Mouse (Mus musculus): ENCODE measurements around the gene Shb. TPM values are rescaled to one million over a fixed set of nuclear protein-coding genes. Genes with fewer than 3 reads are reported as not detected.

The Shb gene
- polyA plus RNA-seq, 1 experiment from 2014 or later, result 2.5 TPM

DNA sequence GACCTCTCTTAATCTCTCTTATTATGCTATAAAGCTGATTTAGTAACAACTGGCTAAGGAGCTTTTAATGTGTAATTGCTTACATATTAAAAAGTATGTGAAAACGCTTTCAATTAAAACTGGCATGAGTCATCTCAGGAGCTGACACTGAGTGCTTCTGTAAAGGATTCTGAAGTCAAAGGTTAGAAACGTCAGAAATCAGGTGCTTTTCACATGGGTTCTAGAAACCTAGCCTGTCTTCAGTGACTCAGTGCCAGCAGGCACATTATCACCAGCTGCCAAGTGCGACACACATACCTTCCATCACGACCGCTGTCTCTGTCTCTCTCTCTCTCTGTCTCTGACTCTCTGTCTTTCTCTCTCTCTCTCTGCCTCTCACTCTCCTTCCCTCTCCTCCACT, 47.2 kb downstream of the Shb start:
- DNase-seq (no peak), ATAC-seq (no peak)
- no peak overlapping the region for H3K4me3 ChIP-seq (ENCODE audit: low read depth, low read length)
- TF ChIP-seq CTCF (IDR thresholded peaks at IDR 0.05; ENCODE audit: low read depth) (no peak), EP300 (IDR thresholded peaks at IDR 0.05; ENCODE audit: low read depth) (no peak)
- H3K27ac ChIP-seq (ENCODE audit: low read depth), result no peak overlapping the region
- 0 out of 2 replicates have a peak, but pooled peaks cover 4% of the 10 kb centered on the region for H3K36me3 ChIP-seq (replicated peaks; ENCODE audit: insufficient read depth, low read length)
- WGBS (ENCODE audit: insufficient replicate concordance), result 73% methylated on average over 5 of the region's 5 CpGs
- no peak overlapping the region for H3K4me2 ChIP-seq (ENCODE audit: low read depth, low read length)
- H3K9me3 ChIP-seq (ENCODE audit: low read length), result no peaks in the 10 kb centered on the region
- no peak overlapping the region for H3K9ac ChIP-seq (replicated peaks)
- peaks cover 49% of the 10 kb centered on the region for H3K4me1 ChIP-seq (ENCODE audit: insufficient read depth)
- no peaks in the 10 kb centered on the region for H3K27me3 ChIP-seq (ENCODE audit: insufficient read depth, low read length)

DNA sequence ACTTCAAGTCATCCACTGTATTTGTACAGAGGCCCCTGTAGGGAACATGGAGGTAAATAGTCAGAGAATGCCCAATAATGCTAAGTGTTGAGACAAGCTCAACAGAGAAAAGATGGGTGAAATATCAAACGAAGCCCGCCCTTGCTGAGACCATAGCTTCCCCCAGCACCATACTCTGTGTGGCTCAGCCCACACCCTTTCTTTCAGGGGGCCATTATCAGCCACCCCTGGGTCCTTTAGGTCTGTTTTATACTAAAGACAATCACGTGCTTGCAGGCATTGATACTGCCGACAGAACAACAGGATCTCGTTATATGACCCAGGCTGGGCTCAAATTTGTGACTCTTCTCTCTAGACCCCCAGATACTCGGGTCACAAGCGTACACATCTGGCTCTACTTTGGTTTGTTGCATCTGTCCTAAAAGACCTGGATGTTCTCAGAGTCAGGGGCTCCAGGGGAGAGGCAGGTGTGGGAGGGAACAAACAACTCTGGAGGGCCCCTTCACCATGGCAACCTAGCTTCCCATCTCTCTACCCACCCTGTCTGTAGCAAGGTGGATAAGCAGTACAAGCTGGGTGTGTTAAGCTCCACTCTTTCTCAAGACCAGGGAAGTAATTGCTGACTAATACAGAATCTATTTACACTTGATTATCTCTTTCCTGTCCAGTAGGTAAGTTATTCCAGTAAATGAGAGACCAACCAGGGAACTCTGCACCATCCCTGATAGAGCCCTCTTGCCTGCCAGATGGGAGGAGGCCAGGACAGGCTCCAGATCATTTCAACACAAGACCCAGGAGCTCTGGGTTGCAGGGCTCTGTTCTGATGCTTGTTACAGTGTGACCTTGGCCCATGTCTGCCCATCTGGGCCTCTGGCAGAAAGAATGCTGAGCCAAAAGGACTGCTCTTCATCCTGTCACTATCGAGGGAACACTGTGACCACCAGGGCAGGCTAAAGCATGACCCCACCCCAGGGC, 48.7 kb downstream of the Shb start:
- Histone ChIP-seq H3K4me2 (ENCODE audit: low read depth, low read length) (no peak overlapping the region), H3K4me1 (ENCODE audit: insufficient read depth) (peaks cover 36% of the 10 kb centered on the region), H3K9ac (replicated peaks) (no peak overlapping the region), H3K4me3 (ENCODE audit: low read depth, low read length) (no peak overlapping the region), H3K27me3 (ENCODE audit: insufficient read depth, low read length) (no peaks in the 10 kb centered on the region), H3K36me3 (replicated peaks; ENCODE audit: insufficient read depth, low read length) (0 out of 2 replicates have a peak, but pooled peaks cover 4% of the 10 kb centered on the region), H3K9me3 (ENCODE audit: low read length) (no peaks in the 10 kb centered on the region), H3K27ac (ENCODE audit: low read depth) (peak overlapping the region; percentile 44; the same call in 1 of the 2 replicates)
- ATAC-seq (peak; percentile 80), DNase-seq (no peak)
- TF ChIP-seq EP300 (IDR thresholded peaks at IDR 0.05; ENCODE audit: low read depth) (no peak), CTCF (IDR thresholded peaks at IDR 0.05; ENCODE audit: low read depth) (no peak)
- 67% methylated on average over 8 of the region's 8 CpGs for WGBS (ENCODE audit: insufficient replicate concordance)

DNA sequence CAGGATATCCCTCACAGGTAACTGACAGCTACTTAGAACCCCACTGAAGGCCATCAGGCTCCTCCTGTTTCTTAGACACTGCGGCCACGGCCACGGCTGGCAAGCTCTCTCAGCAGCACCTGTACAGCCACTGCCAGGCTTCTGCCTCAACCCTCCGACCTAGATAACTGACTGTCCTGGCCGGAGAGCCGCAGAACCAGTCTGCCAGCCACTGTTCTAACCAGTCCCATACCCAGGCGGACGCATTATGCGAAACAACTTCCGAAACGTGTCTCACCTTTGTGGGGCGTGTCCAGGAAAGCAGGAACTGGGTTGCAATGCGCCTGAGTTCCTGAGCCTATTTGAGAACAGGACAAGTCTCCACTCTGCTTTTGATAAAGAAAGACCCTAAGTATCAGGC, 50.0 kb downstream of the Shb start:
- Histone ChIP-seq H3K9ac (replicated peaks) (no peak overlapping the region), H3K9me3 (ENCODE audit: low read length) (no peaks in the 10 kb centered on the region)
- TF ChIP-seq EP300 (IDR thresholded peaks at IDR 0.05; ENCODE audit: low read depth) (no peak), CTCF (IDR thresholded peaks at IDR 0.05; ENCODE audit: low read depth) (no peak)

DNA sequence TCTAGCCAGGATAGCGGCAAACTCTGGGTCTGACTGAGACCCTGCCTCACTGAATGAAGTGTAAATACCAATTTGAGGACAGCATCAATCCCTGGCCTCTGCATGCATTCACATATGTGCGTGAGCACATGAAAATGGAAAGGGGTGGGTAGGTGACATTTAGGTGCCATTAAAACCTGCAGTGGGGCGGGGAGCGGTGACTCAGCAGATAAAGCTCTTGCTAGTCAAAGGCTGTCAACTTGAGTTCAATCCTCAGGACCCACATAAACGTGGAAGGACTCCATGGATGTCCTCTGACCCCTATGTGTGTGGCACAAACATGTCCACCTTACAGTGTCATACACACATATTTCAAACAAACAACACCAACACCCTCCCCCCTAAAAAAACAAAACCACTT, 50.8 kb downstream of the Shb start:
- Histone ChIP-seq H3K27ac (ENCODE audit: low read depth) (no peak overlapping the region), H3K36me3 (replicated peaks; ENCODE audit: insufficient read depth, low read length) (no peaks in the 10 kb centered on the region), H3K4me2 (ENCODE audit: low read depth, low read length) (no peak overlapping the region), H3K9ac (replicated peaks) (no peak overlapping the region), H3K27me3 (ENCODE audit: insufficient read depth, low read length) (no peaks in the 10 kb centered on the region), H3K4me3 (ENCODE audit: low read depth, low read length) (no peak overlapping the region), H3K4me1 (ENCODE audit: insufficient read depth) (peaks cover 22% of the 10 kb centered on the region), H3K9me3 (ENCODE audit: low read length) (no peaks in the 10 kb centered on the region)
- DNase-seq, result no peak
- 71% methylated on average over 5 of the region's 5 CpGs for WGBS (ENCODE audit: insufficient replicate concordance)
- TF ChIP-seq CTCF (IDR thresholded peaks at IDR 0.05; ENCODE audit: low read depth) (no peak), EP300 (IDR thresholded peaks at IDR 0.05; ENCODE audit: low read depth) (no peak)
- no peak for ATAC-seq

More for the DNA sequence above, 50.0 kb downstream of the Shb start:
- Histone ChIP-seq H3K36me3 (replicated peaks; ENCODE audit: insufficient read depth, low read length) (no peaks in the 10 kb centered on the region), H3K4me2 (ENCODE audit: low read depth, low read length) (no peak overlapping the region), H3K4me1 (ENCODE audit: insufficient read depth) (peaks cover 23% of the 10 kb centered on the region), H3K4me3 (ENCODE audit: low read depth, low read length) (no peak overlapping the region), H3K27ac (ENCODE audit: low read depth) (no peak overlapping the region), H3K27me3 (ENCODE audit: insufficient read depth, low read length) (no peaks in the 10 kb centered on the region)
- ATAC-seq (no peak), DNase-seq (no peak)
- 89% methylated on average over 13 of the region's 13 CpGs for whole genome bisulfite sequencing (ENCODE audit: insufficient replicate concordance)

DNA sequence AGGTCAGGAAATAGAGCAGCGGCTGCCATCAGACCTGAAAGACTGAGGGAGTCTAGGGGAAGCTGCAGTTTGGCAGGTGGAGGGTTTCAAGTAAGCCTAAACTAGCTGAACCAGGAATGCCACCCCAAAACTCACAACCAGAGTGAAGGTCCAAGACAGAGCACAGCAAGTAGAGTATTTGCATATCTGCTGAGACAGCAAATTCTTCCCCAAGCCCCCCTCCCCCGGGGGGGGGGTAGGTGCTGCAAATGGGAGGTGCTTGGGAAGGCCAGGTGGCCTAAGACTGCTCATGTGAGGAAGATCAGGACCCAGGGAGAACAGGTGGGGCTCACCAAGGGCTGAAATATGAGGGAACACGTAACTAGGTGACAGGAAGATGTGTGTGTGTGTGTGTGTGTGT, 51.7 kb downstream of the Shb start:
- peaks cover 23% of the 10 kb centered on the region for H3K4me1 ChIP-seq (ENCODE audit: insufficient read depth)
- no peaks in the 10 kb centered on the region for H3K27me3 ChIP-seq (ENCODE audit: insufficient read depth, low read length)
- TF ChIP-seq EP300 (IDR thresholded peaks at IDR 0.05; ENCODE audit: low read depth), result no peak
- H3K4me3 ChIP-seq (ENCODE audit: low read depth, low read length), result no peak overlapping the region
- ATAC-seq, result no peak
- H3K9ac ChIP-seq (replicated peaks), result no peak overlapping the region
- no peaks in the 10 kb centered on the region for H3K9me3 ChIP-seq (ENCODE audit: low read length)
- WGBS (ENCODE audit: insufficient replicate concordance), result 53% methylated on average over 3 of the region's 3 CpGs
- no peaks in the 10 kb centered on the region for H3K36me3 ChIP-seq (replicated peaks; ENCODE audit: insufficient read depth, low read length)
- DNase-seq, result no peak
- H3K27ac ChIP-seq (ENCODE audit: low read depth), result no peak overlapping the region
- H3K4me2 ChIP-seq (ENCODE audit: low read depth, low read length), result no peak overlapping the region

DNA sequence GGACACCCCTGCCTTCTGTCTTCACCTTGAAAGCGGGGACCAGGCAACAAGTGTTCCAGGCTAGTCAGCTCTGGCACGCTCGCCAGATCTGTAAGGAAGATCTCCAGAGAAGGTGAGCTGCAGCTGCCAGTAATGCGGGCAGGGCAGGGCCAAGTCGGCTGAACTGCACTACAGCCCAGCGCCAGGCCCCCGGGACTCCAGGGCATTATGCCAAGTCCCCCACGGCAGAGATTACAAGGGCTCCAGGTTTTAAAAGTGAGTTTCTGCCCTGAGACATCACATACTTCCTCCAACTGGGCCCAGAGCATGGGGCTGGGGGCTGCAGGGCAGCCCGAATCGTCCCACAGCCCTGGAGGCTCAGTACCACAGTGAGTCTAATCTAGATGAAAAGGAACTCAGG, 52.8 kb downstream of the Shb start:
- H3K27me3 ChIP-seq (ENCODE audit: insufficient read depth, low read length), result no peaks in the 10 kb centered on the region
- no peaks in the 10 kb centered on the region for H3K36me3 ChIP-seq (replicated peaks; ENCODE audit: insufficient read depth, low read length)
- ATAC-seq, result no peak
- no peak overlapping the region for H3K4me2 ChIP-seq (ENCODE audit: low read depth, low read length)
- H3K27ac ChIP-seq (ENCODE audit: low read depth), result no peak overlapping the region
- no peaks in the 10 kb centered on the region for H3K9me3 ChIP-seq (ENCODE audit: low read length)
- TF ChIP-seq CTCF (IDR thresholded peaks at IDR 0.05; ENCODE audit: low read depth), result no peak
- TF ChIP-seq EP300 (IDR thresholded peaks at IDR 0.05; ENCODE audit: low read depth), result no peak
- H3K9ac ChIP-seq (replicated peaks), result no peak overlapping the region
- H3K4me3 ChIP-seq (ENCODE audit: low read depth, low read length), result no peak overlapping the region
- no peak for DNase-seq
- H3K4me1 ChIP-seq (ENCODE audit: insufficient read depth), result peaks cover 25% of the 10 kb centered on the region
- 76% methylated on average over 10 of the region's 10 CpGs for WGBS (ENCODE audit: insufficient replicate concordance)

All from liver, postnatal 0 days (tissue).